Mouse (Mus musculus) skeletal muscle tissue, adult 2 months (tissue): Measurements from ENCODE around the gene Snx20.

Experiments used
- DNase-seq: peaks from one replicate; pipeline ENCODE4 v3.0.0-alpha.2; 2012; ENCODE audit warnings: low read depth, low spot score

The Snx20 gene

DNA sequence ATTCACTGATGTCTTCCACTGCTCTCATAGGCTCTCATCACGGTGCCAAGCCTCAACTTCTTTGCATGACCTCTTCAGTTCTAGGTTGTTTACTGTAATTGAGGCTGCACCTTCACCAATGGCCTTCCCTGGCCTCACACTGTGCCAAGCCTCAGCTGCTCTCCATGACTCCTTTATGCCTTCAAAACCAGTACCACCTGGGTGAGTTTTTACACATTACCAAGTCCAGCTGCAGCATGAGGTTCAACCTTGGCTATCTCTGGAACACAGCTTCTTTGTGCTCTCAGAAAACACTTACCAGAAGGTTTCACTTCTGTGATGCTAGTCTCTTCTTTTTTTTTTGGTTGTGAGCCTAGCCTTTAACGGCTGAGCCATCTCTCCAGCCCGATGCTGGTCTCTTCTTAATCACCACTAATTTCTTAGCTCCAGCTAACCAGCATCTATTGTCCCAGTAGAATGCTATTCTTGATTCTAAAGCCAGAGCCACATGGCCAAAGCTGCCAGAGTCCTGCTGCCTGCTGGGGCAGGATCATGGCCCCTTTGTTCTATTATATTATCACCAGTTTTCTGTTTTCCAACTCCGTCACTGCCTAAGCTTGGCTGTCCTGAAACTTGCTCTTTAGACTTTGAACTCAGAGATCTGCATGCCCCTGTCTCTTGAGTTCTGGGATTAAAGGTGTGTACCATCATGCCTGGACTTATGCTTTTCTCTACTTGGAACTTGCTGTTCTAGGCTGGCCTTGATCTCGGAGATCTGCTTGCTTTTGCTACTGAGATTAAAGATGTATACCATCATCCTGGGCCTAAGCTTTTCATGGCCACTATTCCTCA, 7.0 kb upstream of the Snx20 start:
- DNase-seq, result no peak

DNA sequence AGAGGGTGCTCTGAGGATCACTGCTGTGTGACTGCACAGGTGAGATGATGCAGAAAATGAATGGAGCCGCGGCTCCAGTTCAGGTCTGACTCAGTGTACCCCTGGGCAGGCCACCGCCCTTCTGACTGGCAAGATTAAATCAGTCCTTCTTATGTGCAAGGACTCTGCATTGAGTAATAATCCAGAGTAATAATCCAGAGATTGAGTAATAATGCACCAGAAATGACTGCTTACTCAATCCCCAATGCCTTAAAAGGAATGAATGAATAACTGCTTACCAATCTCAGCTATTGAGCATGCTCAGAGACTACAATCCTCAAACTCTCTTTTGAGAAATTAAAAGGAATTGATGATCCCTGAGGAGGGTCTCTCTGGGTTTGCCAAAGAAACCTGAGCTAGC, 3.0 kb upstream of the Snx20 start:
- DNase-seq, result no peak

DNA sequence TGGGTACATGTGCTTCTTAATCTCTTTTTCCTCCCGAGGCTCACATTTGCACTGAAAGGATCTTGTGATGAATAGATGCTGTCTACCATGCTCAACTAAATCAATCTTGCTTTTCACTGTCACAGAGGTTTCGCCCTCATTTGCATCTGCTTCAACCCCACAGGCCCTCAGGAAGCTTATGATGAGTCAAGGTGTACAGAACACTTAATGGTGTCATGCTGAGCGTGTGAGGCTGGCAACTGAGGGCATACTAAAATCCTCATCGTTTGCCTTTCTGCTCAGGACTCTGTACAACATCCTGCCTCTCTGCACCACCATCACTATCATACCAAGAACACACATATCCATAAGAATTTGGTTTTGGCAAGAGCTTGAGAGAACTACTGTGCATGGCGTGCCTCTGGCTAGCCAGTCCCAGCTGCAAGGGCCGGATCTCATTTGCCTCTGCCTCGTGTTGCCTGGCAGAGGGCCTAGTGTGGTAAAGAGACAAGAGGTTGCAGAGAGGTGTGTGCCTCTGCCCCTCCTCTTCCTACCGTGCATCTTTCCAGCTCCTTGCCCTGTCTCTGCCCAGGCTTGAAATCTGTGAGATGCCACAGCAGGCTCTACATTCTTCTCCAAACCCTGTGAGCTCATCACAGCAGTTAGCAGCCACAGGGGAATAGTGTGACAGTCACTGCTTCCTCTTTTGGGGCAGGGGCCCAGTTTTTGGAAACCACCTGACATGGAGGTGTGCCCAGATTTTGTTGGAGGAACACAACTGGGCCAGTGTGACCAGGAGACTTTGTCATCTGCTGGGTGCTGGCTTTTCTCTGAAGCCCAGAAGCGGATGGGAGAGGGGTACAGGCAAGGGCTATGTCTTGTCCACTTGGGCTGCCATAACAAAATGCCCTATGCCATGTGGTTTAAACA, 1.4 kb upstream of the Snx20 start:
- DNase-seq, result no peak

DNA sequence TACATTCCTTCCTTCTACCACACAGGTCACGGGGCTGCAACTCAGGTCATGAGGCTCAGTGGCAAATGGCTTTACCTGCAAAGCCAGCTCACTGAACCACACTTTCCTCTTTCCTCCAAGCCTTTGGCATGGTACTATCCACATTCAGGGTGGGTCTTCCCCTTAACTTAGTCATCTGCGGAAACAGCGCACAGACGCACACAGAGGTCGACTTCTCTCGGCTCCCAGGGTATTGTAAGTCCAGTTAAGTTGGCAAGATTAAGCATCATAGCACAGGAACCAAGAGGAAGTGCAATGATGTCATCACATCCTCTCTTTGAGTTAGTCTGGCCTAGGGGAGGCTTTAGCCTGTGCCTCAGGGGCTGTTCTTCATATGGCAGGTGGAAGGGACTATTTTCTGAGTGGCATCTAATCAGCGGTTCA, 2.6 kb downstream of the Snx20 start:
- peak; percentile 44 for DNase-seq

DNA sequence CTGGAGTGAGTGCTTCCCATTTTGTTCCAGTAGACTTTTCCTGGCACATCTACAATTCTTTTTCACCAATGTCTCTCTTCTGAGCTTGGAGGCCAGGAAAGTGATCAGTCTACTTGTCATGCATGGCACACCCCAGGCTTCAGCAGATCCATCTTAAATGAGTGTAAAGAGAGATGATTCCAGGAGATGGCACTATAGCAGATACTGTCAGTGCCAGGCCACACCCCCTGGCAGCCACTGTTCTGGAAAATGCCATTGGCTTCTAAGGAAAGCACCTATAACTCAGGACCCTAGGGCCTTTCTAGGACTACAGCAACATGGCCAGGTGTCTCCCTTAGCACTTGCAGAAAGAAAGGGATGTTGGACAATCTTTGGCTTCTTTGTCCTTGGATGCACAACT, 4.8 kb downstream of the Snx20 start:
- no peak for DNase-seq

DNA sequence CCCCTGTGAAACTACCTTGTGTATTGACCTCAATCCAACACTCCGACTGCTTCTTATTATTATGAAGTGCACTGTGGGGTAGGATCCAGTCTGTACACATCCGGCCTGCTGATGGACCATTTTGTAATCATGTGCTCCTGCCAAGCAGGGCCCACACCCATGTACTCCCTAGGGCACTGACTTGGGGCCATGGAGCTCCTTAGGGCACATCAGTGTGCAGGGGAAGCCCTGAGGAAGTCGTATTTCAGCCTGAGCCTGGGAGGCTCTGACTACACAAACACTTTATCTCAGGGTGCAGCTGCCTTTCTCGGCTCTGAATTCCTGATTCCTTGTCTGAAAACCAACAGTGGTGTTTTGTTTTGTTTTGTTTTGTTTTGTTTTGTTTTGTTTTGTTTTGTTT, 5.7 kb downstream of the Snx20 start:
- DNase-seq, result peak; percentile 66

DNA sequence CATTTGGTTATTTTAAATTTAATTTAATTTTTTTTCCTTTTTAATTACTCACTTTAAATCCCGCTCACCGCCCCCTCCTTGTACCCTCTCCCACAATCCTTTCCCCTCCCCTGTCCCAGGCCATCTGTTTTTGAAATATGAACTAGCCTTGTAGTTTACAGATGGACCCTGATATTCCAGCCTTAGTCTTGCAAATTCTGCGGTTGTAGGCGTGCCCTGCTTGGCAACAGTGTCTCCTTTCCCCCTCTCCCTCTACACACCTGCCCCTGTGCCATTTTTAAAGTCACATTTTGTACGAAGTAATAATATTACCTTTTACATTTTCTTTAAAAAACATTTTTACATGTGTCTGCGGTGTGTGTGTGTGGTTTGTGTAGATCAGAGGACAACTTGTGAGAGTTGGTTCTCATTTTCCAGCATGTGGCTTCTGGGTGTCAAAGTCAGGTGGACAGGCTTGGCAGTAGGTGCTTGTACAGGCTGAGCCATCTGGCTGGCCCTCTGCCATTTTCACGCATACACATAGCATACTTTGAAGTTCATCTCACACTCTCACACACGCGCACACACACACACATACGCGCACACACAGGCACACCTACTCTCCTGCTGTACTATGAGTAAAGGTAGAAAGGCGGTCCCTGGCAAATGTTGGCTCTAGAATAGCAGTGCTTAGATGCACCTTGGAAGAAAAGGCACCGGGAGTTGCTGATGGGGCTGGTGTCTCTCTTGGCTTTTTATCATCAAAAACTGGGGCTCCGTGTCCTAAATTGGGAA, 7.7 kb downstream of the Snx20 start:
- DNase-seq, result no peak

DNA sequence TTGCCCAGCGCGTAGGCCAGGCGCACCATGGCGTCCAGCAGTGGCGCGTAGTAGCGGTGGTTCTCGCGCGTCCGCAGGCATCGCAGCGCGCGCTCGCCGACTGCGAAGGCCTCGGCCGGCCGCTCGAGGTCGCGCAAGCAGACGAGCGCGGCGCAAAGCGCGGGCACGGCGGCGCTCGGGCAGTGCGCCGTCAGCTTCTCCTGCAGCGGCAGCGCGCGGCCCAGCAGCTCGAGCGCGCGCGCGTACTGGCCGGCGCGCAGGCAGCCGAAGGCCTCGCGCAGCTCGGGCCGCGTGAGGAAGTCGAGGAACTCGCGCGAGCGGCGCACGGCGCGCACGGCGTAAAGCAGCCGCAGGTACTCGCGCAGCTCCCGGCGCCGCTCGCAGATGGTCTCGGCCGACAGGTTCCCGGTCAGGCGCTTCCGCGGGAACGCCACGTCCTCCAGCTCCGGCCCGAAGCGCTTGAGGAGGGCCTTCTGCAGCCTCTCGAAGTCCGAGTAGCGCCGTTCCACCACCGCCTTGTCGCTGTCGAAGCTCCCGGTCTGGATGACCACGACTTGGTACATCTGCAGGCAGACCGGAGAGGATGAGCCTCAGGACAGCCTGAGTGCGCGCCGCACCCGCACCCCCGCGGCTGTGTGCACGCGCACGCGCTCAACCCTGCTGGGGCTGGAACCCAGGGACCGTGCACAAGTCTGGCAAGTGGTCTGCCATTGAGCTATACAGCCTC, 8.5 kb downstream of the Snx20 start:
- DNase-seq, result peak; percentile 61

DNA sequence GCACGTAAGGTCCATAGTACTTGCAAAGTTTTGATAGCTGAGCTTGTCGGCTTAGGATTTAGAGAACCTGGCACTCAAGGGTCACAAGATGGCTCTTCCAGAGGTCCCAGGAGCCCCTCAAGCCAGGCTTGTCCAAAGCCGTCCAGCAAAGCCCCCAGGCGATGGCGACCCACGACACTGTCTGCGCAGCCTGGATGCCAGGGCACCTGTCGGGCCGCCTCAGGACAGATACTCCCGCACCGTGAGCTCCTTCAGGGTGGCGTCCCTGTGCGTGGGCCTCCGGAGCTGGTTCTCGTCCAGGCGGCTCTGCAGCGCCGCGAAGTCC, 9.0 kb downstream of the Snx20 start:
- DNase-seq, result no peak

DNA sequence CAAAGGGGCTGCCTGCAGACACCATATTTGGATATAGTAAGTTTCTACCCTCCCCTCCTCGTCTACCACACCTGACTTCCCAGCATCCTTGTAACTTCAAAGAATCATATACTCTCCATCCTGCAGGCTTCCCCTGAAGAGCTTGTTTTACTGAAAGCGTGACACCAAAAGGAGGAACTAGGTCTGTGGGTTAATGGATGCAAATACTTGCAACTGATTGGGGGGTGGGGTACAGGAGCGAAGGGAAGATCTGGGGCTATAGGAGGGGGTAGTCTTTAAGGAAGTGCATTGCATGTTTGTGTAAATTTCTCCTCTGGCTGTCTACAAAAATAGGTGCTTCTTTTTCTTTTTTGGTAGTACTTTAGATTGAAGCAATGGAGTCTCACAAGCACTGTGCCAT, 9.5 kb downstream of the Snx20 start:
- DNase-seq, result no peak

DNA sequence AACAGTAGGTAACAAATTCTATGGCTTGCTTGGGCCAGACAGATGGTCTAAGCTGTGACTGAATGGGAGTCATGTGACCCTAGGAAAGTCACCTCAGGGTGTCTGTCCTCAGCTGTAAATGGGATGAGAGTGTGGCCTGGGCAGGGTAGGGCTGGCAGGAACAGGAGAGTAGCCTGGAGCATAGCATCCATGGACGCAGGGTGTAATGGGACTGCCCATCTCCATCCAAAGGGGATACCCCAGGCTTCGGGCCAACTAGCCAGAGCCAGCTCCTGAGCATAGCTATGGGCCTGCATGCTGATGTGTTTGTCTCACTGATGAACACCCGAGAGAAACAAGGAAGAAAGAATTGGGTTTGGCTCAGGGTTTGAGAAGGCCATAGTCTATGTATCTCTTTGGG, 11.7 kb downstream of the Snx20 start:
- DNase-seq, result no peak

DNA sequence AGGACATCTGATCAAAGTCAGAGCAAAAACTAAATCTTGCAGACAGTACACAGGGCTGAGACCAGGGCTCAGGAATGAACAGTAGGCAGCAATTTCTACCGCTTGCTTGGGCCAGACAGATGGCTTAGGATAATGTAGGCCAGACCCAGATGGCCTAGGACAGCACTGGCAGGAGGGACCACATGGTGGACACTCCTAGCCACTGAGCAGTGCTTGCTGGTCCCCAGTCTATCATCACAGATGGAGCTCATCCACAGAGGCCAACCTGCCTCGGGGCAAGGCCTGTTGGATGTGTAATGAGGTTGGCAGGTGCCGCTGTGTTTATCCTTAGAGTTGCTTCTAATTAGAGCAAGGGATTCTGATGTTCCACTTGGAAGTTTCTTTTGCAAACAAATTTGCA, 12.6 kb downstream of the Snx20 start:
- no peak for DNase-seq

DNA sequence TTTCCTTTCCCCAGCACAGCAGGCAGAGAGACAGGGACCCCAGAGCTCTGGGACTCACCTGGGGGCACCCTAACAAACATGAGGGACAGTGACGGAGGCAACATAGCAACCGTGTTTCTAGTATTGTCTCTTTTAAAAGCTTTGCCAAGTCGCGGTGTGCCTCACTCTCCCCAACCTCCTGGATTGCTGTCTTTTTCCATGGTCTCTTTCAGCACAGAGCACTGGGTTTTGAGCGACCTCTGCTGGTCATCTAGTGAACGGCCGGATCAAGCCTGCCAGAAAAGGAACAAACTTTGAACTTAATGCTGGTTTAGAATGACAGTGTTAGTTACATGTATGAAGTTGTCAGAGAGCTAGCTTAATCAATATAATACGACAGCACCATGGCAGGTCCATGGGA, 14.5 kb downstream of the Snx20 start:
- peak; percentile 37 for DNase-seq

DNA sequence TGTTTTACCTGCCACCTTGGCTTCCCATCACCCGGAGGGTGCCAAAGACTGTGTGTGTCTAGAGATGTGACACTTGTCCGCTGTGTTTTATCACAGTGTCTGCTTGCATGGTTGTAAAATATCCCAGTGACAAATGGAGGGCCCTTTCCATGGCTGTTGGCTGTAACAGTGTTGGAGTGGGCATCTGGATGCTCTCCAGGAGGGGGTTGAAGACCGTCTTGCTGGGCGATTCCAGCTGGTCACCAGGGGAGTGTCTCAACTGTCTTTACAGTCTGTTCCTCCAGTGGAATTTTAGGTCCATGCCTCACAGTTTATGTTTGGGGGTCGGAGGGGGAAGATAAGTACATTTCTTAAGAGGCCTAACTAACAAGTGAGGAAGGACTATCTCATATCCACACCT, 15.0 kb downstream of the Snx20 start:
- DNase-seq, result no peak

DNA sequence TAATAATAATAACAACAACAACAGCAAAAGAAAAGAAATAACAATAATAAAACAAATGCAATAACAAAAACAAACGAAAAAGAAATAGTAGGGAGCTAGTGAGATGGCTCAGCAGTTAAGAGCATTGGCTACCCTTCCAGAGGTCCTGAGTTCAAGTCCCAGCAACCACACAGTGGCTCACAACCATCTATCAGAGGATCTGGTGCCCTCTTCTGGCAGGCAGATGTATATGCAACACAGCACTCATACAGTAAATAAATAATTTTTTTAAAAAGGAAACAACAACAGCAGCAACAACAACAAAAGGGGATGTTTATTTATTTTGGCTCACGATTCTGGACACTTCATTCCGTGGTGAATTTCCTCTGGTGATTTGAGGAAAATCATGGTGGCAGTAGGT, 16.4 kb downstream of the Snx20 start:
- DNase-seq, result no peak

DNA sequence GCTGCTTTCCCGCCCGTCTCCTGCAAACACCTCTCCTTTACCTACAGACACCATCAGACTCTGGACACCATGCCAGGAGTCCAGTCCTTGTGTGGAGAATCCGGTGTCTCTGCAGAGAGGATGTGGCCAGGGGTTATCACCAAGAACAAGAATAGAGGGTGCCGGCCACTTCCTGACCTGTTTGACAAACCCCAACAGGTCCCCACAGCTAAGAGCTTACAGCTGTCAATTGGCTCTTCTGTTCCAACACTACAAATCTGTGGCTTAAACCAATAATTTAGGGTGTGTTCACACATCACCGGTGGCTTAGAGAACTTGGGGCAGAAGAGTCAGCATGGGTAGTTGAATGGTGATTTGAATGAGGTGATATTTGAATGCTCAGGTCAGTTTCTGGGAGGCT, 17.3 kb downstream of the Snx20 start:
- DNase-seq, result no peak

DNA sequence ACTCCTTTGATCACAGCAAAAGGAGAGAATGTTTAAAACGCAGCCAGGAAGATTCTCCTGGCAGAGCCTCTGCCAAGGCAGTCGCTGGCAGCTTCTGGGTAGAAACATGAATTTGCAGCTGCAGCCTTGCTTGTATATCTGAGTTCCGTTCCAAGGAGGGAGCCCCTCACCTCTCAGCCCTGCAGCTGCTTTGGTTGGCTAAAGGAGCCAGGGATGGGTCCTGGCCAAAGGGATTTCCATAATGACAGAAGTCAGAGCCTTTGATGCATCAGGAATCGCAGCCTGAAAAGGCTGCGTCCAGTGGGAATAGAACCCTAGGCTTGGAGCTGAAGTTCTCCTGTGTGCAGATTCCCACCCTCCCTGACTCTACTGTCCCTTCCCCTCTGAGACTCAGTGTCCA, 20.9 kb downstream of the Snx20 start:
- DNase-seq, result no peak

DNA sequence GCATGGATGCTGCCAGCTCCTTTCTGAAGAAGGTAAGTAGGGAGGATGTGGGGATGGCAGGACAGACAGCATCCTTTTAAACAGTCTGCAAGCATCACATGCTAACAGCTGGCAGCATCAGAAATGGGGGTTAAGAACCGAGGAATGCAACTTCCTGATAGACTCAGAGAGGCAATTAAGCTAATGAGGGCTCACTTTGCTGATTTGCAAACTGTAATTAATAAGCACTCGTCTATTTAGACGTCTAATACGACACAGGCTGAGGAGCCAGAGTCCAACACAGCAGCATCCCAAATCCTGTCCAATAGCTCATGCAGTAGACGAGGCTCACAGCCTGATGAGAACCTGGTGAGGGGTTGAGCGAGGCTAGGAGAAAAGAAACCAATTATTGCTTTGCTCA, 25.7 kb downstream of the Snx20 start:
- DNase-seq, result no peak

DNA sequence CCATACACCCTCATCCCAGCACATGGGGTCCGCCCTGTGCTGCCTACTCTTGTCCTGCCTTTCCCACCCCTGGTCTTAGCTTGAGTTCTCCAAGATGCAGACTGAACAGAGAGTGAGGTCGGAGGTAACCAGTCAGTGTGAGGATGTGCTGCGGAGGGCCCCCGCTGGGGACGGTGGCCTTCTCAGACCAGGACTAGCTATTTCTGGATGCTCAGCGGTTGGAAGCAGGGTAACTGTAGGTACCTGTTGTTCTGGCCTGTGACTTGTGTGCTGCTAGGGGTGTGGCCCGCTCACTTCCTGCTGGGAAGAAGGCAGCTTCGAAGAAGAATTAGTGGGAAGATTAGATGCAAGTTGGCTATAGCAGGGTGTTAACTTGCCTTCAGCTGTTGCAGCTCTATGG, 26.9 kb downstream of the Snx20 start:
- DNase-seq, result no peak

DNA sequence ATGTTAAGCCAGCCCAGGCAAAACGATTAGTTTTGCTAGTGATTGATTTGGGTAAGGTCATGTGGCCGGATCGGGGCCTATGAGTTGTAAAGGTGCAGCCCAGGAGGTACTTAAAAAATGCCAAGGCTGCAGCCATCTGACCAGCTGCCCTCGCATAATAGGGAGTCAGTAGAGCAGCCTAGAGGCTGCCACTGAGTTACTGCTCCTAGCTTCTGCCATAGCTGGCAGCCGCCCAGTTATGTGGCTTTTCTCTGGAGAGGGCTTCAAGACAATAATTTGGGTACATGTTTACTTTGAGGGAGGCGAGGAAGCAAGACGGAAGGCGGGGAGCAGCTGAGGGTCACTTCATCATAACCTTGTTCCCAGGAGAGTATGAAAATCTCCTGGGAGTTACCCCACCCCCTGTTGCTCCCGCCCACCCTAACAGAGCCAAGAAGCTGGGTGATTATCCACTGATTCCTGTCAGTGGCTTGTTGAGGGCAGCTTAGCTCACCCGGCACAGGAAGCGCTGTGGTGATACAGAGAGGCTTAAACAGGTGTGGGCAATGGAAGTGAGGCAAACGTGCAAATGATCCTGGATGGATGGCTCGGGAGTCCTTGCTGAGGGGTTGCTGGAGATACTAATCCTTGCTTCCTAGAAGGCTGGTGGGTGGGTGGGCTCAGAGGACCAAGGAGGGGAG, 30.4 kb downstream of the Snx20 start:
- DNase-seq, result no peak
